26 mouse cellular contexts compared by ENCODE assay signal in the genomic region with DNA sequence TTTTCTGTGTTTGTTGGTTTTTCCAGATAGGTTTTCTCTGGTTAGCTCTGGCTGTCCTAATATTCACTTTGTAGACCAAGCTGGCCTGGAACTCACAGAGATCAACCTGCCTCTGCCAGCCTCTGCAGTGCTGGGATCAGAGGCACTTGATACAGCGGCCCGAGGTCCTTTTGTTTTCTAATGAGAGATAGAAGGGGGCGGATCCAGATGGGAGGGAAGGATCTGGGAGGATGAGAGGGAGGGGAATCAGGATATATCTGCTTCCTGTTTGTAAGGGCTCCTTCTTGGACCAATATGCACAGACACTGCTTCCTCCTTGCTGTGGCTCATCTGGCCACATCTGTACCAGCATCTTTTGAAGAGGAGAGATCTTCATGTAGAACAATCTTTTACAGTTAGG. TPM values are rescaled to one million over a fixed set of nuclear protein-coding genes. Genes with fewer than 3 reads are reported as not detected.
"Had no signal": no experiment of that assay in that cellular context is flagged by ENCODE, and none has a peak within 500 bp of the region (broad histone marks: within the 10 kb centered on the region; RNA-seq: fewer than 3 reads in every experiment).

No protein-coding gene starts in this region.

- H3K27me3 ChIP-seq: embryonic facial prominence, embryonic 12.5 days; embryonic facial prominence, embryonic 13.5 days; embryonic facial prominence, embryonic 15.5 days; forebrain, embryonic 12.5 days; forebrain, embryonic 13.5 days; forebrain, embryonic 15.5 days had no signal

- H3K36me3 ChIP-seq: embryonic facial prominence, embryonic 10.5 days; embryonic facial prominence, embryonic 12.5 days; embryonic facial prominence, embryonic 13.5 days; embryonic facial prominence, embryonic 15.5 days; forebrain, embryonic 10.5 days; forebrain, embryonic 12.5 days; forebrain, embryonic 15.5 days; heart, embryonic 10.5 days had no signal

- H3K4me3 ChIP-seq: embryonic facial prominence, embryonic 10.5 days; embryonic facial prominence, embryonic 12.5 days; embryonic facial prominence, embryonic 13.5 days; embryonic facial prominence, embryonic 15.5 days; erythroblast, embryonic 14.5 days; forebrain, embryonic 10.5 days; forebrain, embryonic 12.5 days; forebrain, embryonic 13.5 days; forebrain, embryonic 15.5 days; gastrocnemius, adult 2 months; heart, adult 2 months; heart, embryonic 10.5 days had no signal

- DNase-seq: cerebellum, adult 9-11 months; cerebellum, postnatal 25 days; cerebellum, postnatal 36 days; forebrain, postnatal 0 days; gastrocnemius, adult 2 months; gastrocnemius, postnatal 10 days; gastrocnemius, postnatal 14 days; gastrocnemius, postnatal 25 days; gastrocnemius, postnatal 36 days; heart, adult 11 months; heart, adult 2 months had no signal

- H3K27ac ChIP-seq: embryonic facial prominence, embryonic 10.5 days; embryonic facial prominence, embryonic 12.5 days; embryonic facial prominence, embryonic 13.5 days; embryonic facial prominence, embryonic 15.5 days; forebrain, embryonic 10.5 days; forebrain, embryonic 12.5 days; forebrain, embryonic 13.5 days; forebrain, embryonic 15.5 days; gastrocnemius, adult 2 months; heart, adult 2 months; heart, embryonic 10.5 days had no signal

- H3K9me3 ChIP-seq: embryonic facial prominence, embryonic 10.5 days; embryonic facial prominence, embryonic 12.5 days; embryonic facial prominence, embryonic 13.5 days; embryonic facial prominence, embryonic 15.5 days; forebrain, embryonic 10.5 days; forebrain, embryonic 12.5 days; forebrain, embryonic 13.5 days; forebrain, embryonic 15.5 days; heart, embryonic 10.5 days had no signal

- H3K4me2 ChIP-seq: embryonic facial prominence, embryonic 12.5 days; embryonic facial prominence, embryonic 13.5 days; embryonic facial prominence, embryonic 15.5 days; forebrain, embryonic 12.5 days; forebrain, embryonic 13.5 days; forebrain, embryonic 15.5 days; heart, embryonic 11.5 days had no signal

- H3K4me1 ChIP-seq: embryonic facial prominence, embryonic 12.5 days; forebrain, embryonic 12.5 days; forebrain, embryonic 15.5 days had no signal

- H3K9ac ChIP-seq: embryonic facial prominence, embryonic 12.5 days; embryonic facial prominence, embryonic 13.5 days; embryonic facial prominence, embryonic 15.5 days; forebrain, embryonic 12.5 days; forebrain, embryonic 13.5 days; forebrain, embryonic 15.5 days; forebrain, postnatal 0 days had no signal

- ATAC-seq: forebrain, embryonic 13.5 days; forebrain, embryonic 14.5 days; forebrain, embryonic 15.5 days; forebrain, embryonic 16.5 days; forebrain, postnatal 0 days had no signal

RNA-seq across cellular contexts. Expression of a gene that starts 31.0 kb away (rescaled TPM):
- total RNA-seq: gastrocnemius, adult 2 months; gastrocnemius, postnatal 36 days; gastrocnemius, postnatal 4 days had no signal

RNA-seq across cellular contexts. Expression of a gene that starts 48.5 kb away (rescaled TPM):
- total RNA-seq: common myeloid progenitor, adult 5-6 weeks had no signal
- polyA plus RNA-seq: erythroblast, embryonic 14.5 days had no signal
